10 mouse cellular contexts compared by ENCODE assay signal in the genomic region with DNA sequence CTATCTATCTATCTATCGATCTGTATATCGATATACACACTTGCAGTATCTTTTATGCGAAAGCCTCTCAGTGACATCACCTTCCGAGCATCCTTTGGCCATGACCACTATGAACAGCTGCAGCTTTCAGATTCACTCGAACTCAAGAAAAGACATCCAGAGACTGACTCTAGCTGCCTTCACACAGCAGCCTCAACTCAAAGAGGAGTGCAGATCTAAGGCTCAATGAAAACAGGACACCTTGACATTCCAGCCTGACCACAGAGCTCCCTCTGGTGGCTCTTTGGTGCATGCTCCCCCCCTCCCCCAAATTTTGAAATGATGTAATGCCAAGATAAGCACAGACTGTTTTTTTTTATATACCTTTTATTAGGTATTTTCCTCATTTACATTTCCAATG.
DNase-seq lines count a peak whose midpoint lies in the region; ATAC-seq and TF ChIP-seq lines count a peak whose summit lies in the region.
"Had no signal": no experiment of that assay in that cellular context is flagged by ENCODE, and none has a peak within 500 bp of the region (broad histone marks: within the 10 kb centered on the region; RNA-seq: fewer than 3 reads in every experiment).

No protein-coding gene starts in this region.

- no peak overlapping the region for H3K4me3 ChIP-seq in liver, postnatal 0 days (ENCODE audit: low read depth, low read length)
- H3K4me3 ChIP-seq: heart, embryonic 15.5 days; midbrain, embryonic 12.5 days had no signal

- H3K4me1 ChIP-seq in liver, postnatal 0 days (ENCODE audit: insufficient read depth): peaks cover 10% of the 10 kb centered on the region

- no peak overlapping the region for H3K4me2 ChIP-seq in liver, postnatal 0 days (ENCODE audit: low read depth, low read length)
- H3K4me2 ChIP-seq: heart, embryonic 15.5 days; midbrain, embryonic 12.5 days had no signal

- H3K36me3 ChIP-seq in liver, postnatal 0 days (replicated peaks; ENCODE audit: insufficient read depth, low read length): no peaks in the 10 kb centered on the region
- H3K36me3 ChIP-seq: heart, embryonic 15.5 days; midbrain, embryonic 12.5 days had no signal

- ATAC-seq in liver, postnatal 0 days: no peak
- peak; percentile 67 for ATAC-seq in megakaryocyte progenitor cell, adult 5-6 weeks (replicated peaks; ENCODE audit: poor library complexity)

- TF ChIP-seq CTCF in liver, postnatal 0 days (IDR thresholded peaks at IDR 0.05; ENCODE audit: low read depth): peak; percentile 70

- H3K9me3 ChIP-seq in liver, postnatal 0 days (ENCODE audit: low read length): no peaks in the 10 kb centered on the region
- H3K9me3 ChIP-seq: heart, embryonic 15.5 days; midbrain, embryonic 12.5 days had no signal

- no peak overlapping the region for H3K27ac ChIP-seq in liver, postnatal 0 days (ENCODE audit: low read depth)
- H3K27ac ChIP-seq: heart, embryonic 15.5 days; midbrain, embryonic 12.5 days had no signal

- peak; percentile 65 to 72 for DNase-seq in cerebellum, postnatal 10 days
- DNase-seq in cerebellum, adult 11 months: no peak
- DNase-seq in liver, postnatal 0 days: peak; percentile 44
- DNase-seq in liver: no peak
- DNase-seq in adipocyte (ENCODE audit: low spot score): peak; percentile 40
- DNase-seq in right cerebral cortex, postnatal 14 days: no peak
- no peak for DNase-seq in urinary bladder, adult 18-20 months (ENCODE audit: low spot score in 2 of 2)

- 73% methylated on average over 5 of the region's 5 CpGs for WGBS in liver, postnatal 0 days (ENCODE audit: insufficient replicate concordance)

- H3K9ac ChIP-seq in liver, postnatal 0 days (replicated peaks): no peak overlapping the region
- H3K9ac ChIP-seq: heart, embryonic 15.5 days; midbrain, embryonic 12.5 days had no signal

- H3K27me3 ChIP-seq in liver, postnatal 0 days (ENCODE audit: insufficient read depth, low read length): 0 out of 2 replicates have a peak, but pooled peaks cover 2% of the 10 kb centered on the region
- H3K27me3 ChIP-seq: heart, embryonic 15.5 days had no signal

- TF ChIP-seq EP300 in liver, postnatal 0 days (IDR thresholded peaks at IDR 0.05; ENCODE audit: low read depth): no peak

Comparison
In these comparisons a context has a peak if more than half of its experiments do, and no peak if none do; other contexts are left out.
1. DNase-seq: peak in cerebellum, postnatal 10 days (2 of 2), liver, postnatal 0 days (single experiment) and adipocyte (single experiment); none in cerebellum, adult 11 months (single experiment), liver (single experiment), right cerebral cortex, postnatal 14 days (single experiment) and urinary bladder, adult 18-20 months (0 of 2).